Mouse (Mus musculus) retina, postnatal 7 days (tissue): ENCODE measurements around the gene Psenen.
A peak's percentile ranks its signal among the peaks of the same experiment; 100 is the strongest.

Experiments used
- DNase-seq: peaks from one replicate; pipeline ENCODE4 v3.0.0-alpha.2; 2012; ENCODE audit warnings: low read depth, low spot score

The Psenen gene

GRCm38 (mm10) chr7:30588676-30589434 lies 25.4 kb upstream of the Psenen start, which contains the start of gene Kmt2b:
TSS of gene Kmt2b (minus strand) at chr7:30588726.
- peak; percentile 93 for DNase-seq

- DNase-seq, result peak; percentile 14
These were observed 24.6 kb upstream of the Psenen start for GRCm38 (mm10) chr7:30587842-30588667.

- no peak for DNase-seq
These were observed 23.1 kb upstream of the Psenen start for GRCm38 (mm10) chr7:30586455-30587020.

GRCm38 (mm10) chr7:30585170-30585569 lies 21.7 kb upstream of the Psenen start:
- no peak for DNase-seq

- no peak for DNase-seq
These were observed 20.9 kb upstream of the Psenen start for GRCm38 (mm10) chr7:30584339-30584738.

- DNase-seq, result no peak
These were observed 18.1 kb upstream of the Psenen start for GRCm38 (mm10) chr7:30581547-30581946.

- no peak for DNase-seq
These were observed 16.5 kb upstream of the Psenen start for GRCm38 (mm10) chr7:30579950-30580349.

GRCm38 (mm10) chr7:30572969-30573368 lies 9.5 kb upstream of the Psenen start:
- DNase-seq, result no peak

- DNase-seq, result no peak
These were observed 9.0 kb upstream of the Psenen start for GRCm38 (mm10) chr7:30572389-30572788.

GRCm38 (mm10) chr7:30567555-30567954 lies 4.1 kb upstream of the Psenen start:
- DNase-seq, result no peak

- DNase-seq, result no peak
These were observed 2.6 kb upstream of the Psenen start for GRCm38 (mm10) chr7:30566033-30566432.

- DNase-seq, result no peak
These were observed 1.6 kb upstream of the Psenen start, which contains the start of gene Igflr1 for GRCm38 (mm10) chr7:30564970-30565571. TSS of gene Igflr1 (plus strand) at chr7:30565427.

GRCm38 (mm10) chr7:30563906-30564280 lies 466 bp upstream of the Psenen start:
- no peak for DNase-seq

- DNase-seq, result no peak
These were observed 806 bp downstream of the Psenen start for GRCm38 (mm10) chr7:30562526-30563116.

GRCm38 (mm10) chr7:30560296-30560695 lies 3.1 kb downstream of the Psenen start:
- no peak for DNase-seq

- DNase-seq, result peak; percentile 95
These were observed 3.9 kb downstream of the Psenen start, which contains the start of gene Lin37 for GRCm38 (mm10) chr7:30559443-30559954. TSS of gene Lin37 (minus strand) at chr7:30559838.

GRCm38 (mm10) chr7:30558656-30559442 lies 4.6 kb downstream of the Psenen start:
- DNase-seq, result no peak

- DNase-seq, result no peak
These were observed 5.4 kb downstream of the Psenen start for GRCm38 (mm10) chr7:30557901-30558514.

GRCm38 (mm10) chr7:30556894-30557536 lies 6.4 kb downstream of the Psenen start:
- no peak for DNase-seq
